Mouse (Mus musculus) embryonic facial prominence, embryonic 11.5 days (tissue): Measurements from ENCODE around the gene Rtl6. TPM values are rescaled to one million over a fixed set of nuclear protein-coding genes. Genes with fewer than 3 reads are reported as not detected.

Experiments used
- ATAC-seq: fragments of 200-750 bp; cut with Nextera tagmentation; replicated peaks from 2 replicates; pipeline ENCODE4 v1.8.0; 2017; ENCODE audit warnings: low read depth; ENCODE audit not compliant: insufficient number of reproducible peaks, low FRiP score, low TSS enrichment
- DNase-seq: peaks from one replicate; pipeline ENCODE4 v3.0.0-alpha.2; 2015; ENCODE audit warnings: low spot score
- H3K27ac ChIP-seq: fragments of 300-500 bp; sonication (generic); replicated peaks from 2 replicates; pipeline ENCODE4 v1.5.1; 2014; ENCODE audit warnings: mild to moderate bottlenecking, low read depth, low read length, control low read depth
- H3K27me3 ChIP-seq: fragments of 300-500 bp; sonication (generic); 2 replicates; pipeline ENCODE4 v1.6.1; 2014; ENCODE audit warnings: mild to moderate bottlenecking, low read length, moderate library complexity, mixed read lengths; ENCODE audit not compliant: control insufficient read depth, insufficient read depth
- H3K36me3 ChIP-seq: fragments of 300-500 bp; sonication (generic); replicated peaks from 2 replicates; pipeline ENCODE4 v1.6.1; 2014; ENCODE audit warnings: low read depth, mild to moderate bottlenecking, low read length, moderate library complexity, mixed read lengths; ENCODE audit not compliant: control insufficient read depth, insufficient read depth
- H3K4me1 ChIP-seq: fragments of 300-500 bp; sonication (generic); 2 replicates; pipeline ENCODE4 v1.6.1; 2014; ENCODE audit warnings: low read length, mixed read lengths; ENCODE audit not compliant: control insufficient read depth, insufficient read depth
- H3K4me2 ChIP-seq: fragments of 300-500 bp; sonication (generic); 2 replicates; pipeline ENCODE4 v1.6.1; 2014; ENCODE audit warnings: low read depth, mild to moderate bottlenecking, control low read depth, low read length, moderate library complexity
- H3K4me3 ChIP-seq: fragments of 300-500 bp; sonication (generic); 2 replicates; pipeline ENCODE4 v1.5.1; 2014; ENCODE audit warnings: low read depth, low read length, control low read depth
- H3K9ac ChIP-seq: fragments of 300-500 bp; sonication (generic); replicated peaks from 2 replicates; pipeline ENCODE4 v1.6.1; 2014; ENCODE audit warnings: mild to moderate bottlenecking, control low read depth, low read length
- H3K9me3 ChIP-seq: fragments of 300-500 bp; sonication (generic); replicated peaks from 2 replicates; pipeline ENCODE4 v1.6.1; 2016; ENCODE audit warnings: mild to moderate bottlenecking, low read length, inconsistent platforms, mixed read lengths; ENCODE audit not compliant: control insufficient read depth
- WGBS: fragments of 180-500 bp; shearing (Covaris S2); extraction: QIAGEN DNeasy Blood & Tissue Kit; methylation state at CpG from one replicate; pipeline ENCODE4 v1.1.7; 2014; 5-methylcytosine and 5-hydroxymethylcytosine counted together
- polyA plus RNA-seq: library from polyadenylated mRNA; unstranded; fragments of >200 nt; fragmentation: Nextera tagmentation; extraction: Ambion mirVana; gene quantifications from 2 replicates; pipeline ENCODE4 v1.2.1, GENCODE M21; 2014

Gene Rtl6
- polyA plus RNA-seq, 1 experiment from 2014 or later = 12.7 TPM

DNA sequence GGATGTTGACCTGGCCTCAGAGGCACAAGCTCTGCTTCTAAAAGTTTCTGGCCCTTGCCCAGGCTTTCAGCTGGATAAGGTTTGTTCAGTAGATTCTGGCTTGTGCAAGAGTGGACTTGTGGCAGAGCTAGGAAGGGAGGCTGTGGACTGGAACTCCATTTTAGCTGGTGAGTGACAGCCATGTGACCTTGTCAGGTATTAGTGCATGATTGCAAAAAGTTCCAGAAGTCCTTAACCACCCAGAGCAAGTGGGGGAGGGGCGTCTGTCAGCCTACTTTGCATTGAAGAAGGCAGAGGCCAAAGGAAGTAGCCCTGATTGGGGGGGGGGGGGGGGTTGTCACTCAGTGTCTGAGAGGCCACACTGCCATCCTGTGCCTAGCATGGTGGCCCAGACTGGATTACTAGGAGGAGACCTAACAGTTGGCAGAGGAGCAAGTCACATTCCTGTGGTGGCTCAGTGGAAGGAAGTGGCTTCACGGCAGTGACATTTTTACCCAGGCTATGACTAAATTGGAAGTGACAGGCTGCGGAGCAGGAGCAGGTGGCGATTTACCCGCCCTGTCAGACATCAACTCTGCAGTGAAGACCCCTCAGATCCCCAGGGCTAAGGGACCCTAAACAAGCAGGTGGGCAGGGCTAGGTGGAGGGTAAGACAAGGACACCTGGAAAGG is 44.9 kb downstream of the Rtl6 start:
- Histone ChIP-seq H3K27ac (no peak overlapping the region), H3K36me3 (no peaks in the 10 kb centered on the region), H3K4me2 (no peak overlapping the region), H3K27me3 (no peaks in the 10 kb centered on the region), H3K4me3 (no peak overlapping the region), H3K9me3 (no peaks in the 10 kb centered on the region), H3K4me1 (no peaks in the 10 kb centered on the region), H3K9ac (no peak overlapping the region)
- DNase-seq = peak; percentile 31
- no peak for ATAC-seq
- 36% methylated on average over 5 of the region's 5 CpGs for WGBS

DNA sequence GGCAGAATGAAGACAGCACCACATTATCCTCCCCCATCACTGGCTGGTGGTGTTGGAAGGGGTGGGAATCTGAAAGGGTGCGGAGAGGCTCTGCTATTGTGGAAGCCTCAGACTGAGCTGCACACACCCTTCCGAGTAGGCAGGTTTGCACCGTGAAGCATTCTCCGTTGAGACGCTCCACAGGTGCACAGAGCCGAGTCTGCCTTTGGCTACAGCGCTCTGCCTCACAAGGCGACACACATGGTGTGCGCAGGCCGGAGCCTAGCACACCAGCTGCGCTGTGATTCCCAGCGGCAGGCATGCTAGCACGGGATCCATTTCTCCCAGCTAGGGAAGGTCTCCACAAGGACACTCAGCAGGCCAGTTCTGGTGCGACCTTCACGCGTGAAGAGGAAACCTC is 47.6 kb downstream of the Rtl6 start:
- Histone ChIP-seq H3K4me3 (no peak overlapping the region), H3K4me1 (peaks cover under 1% of the 10 kb centered on the region; the same call in 1 of the 2 replicates), H3K9ac (no peak overlapping the region), H3K4me2 (no peak overlapping the region), H3K36me3 (no peaks in the 10 kb centered on the region), H3K27ac (no peak overlapping the region), H3K27me3 (no peaks in the 10 kb centered on the region), H3K9me3 (no peaks in the 10 kb centered on the region)
- no peak for DNase-seq
- ATAC-seq = no peak
- WGBS = 64% methylated on average over 16 of the region's 16 CpGs

DNA sequence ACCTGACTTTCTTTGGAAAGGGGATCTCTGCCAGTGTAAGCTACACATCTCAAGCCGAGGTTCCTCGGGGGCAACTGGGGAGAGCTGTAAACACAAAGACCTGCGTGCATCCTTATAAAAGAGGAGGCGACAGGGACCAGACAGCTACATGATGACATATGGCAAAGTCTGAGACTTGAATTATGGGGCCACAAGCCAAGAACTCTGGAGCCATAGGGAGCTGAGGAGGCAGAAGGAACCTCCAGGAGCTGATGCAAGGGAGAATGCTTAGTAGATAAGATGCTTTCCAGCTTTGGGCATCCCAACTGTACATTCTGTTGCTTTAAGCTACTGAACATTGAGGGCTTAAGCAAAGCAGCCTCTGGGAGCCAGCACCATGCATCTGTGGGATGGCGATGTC is 48.5 kb downstream of the Rtl6 start:
- H3K36me3 ChIP-seq = no peaks in the 10 kb centered on the region
- H3K4me2 ChIP-seq = no peak overlapping the region
- H3K9me3 ChIP-seq = no peaks in the 10 kb centered on the region
- H3K27ac ChIP-seq = no peak overlapping the region
- no peak for DNase-seq
- H3K9ac ChIP-seq = no peak overlapping the region
- WGBS = 60% methylated on average over 5 of the region's 5 CpGs
- no peak overlapping the region for H3K4me3 ChIP-seq
- peaks cover 3% of the 10 kb centered on the region; the same call in 1 of the 2 replicates for H3K4me1 ChIP-seq
- no peaks in the 10 kb centered on the region for H3K27me3 ChIP-seq
- no peak for ATAC-seq

DNA sequence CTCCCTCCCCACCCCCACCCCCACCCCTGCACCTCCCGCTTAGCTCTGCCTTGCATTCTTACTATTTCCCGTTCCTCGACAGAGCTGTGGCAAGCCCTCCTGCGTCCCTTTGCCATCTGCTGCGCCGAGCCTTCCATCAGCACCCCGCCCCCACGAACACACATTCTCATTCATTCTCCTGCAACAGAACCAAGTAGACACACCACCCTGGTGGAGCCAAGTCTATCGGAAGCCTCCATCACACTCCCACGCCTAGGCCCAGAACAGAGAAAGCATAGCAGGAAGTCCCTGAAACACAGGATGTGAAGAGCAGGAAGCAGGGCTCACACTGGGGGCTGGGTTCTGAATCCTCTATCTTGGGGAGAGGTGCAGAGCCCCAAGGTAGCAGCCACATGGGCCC is 51.6 kb downstream of the Rtl6 start:
- Histone ChIP-seq H3K9ac (no peak overlapping the region), H3K4me2 (no peak overlapping the region), H3K4me1 (peaks cover 3% of the 10 kb centered on the region; the same call in 1 of the 2 replicates), H3K4me3 (no peak overlapping the region), H3K27me3 (no peaks in the 10 kb centered on the region), H3K9me3 (no peaks in the 10 kb centered on the region), H3K36me3 (no peaks in the 10 kb centered on the region), H3K27ac (no peak overlapping the region)
- DNase-seq (no peak), ATAC-seq (no peak)
- WGBS = 81% methylated on average over 10 of the region's 10 CpGs

DNA sequence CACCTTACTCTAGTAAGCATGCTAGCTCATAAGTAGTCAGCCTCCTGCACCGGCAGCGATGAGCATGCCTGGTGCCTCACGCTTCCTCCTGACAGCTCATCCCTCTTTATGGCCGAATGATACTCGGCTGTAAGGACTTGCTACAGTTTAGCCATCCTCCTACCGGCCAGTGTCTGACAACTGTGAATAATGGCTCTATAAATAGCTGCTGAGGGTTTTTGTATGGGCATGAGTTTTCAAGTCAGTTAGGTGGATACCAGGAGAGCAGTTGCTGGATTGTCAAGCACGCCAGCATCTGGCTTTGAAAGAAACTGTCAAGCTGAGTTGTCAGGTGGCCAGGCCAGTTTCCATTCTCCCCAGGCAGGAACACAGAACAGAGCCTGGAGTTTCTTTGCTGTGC is 52.7 kb downstream of the Rtl6 start:
- Histone ChIP-seq H3K9ac (no peak overlapping the region), H3K4me1 (peaks cover 3% of the 10 kb centered on the region; the same call in 1 of the 2 replicates), H3K27me3 (no peaks in the 10 kb centered on the region), H3K36me3 (no peaks in the 10 kb centered on the region), H3K9me3 (no peaks in the 10 kb centered on the region), H3K4me2 (no peak overlapping the region), H3K27ac (no peak overlapping the region), H3K4me3 (no peak overlapping the region)
- ATAC-seq (no peak), DNase-seq (no peak)
- WGBS = 59% methylated on average over 7 of the region's 7 CpGs

Other genes starting within 250 kb of the Rtl6 start
- gene Parvg, start 233.8 kb downstream of the Rtl6 start, polyA plus RNA-seq = 0.42 and 1.2 TPM in 2 replicates
- 2.6 and 2.9 TPM in 2 replicates for gene Shisal1, start 110.7 kb downstream of the Rtl6 start, polyA plus RNA-seq
- gene Prr5, start 111.8 kb upstream of the Rtl6 start, polyA plus RNA-seq = 11.4 and 11.8 TPM in 2 replicates
- 2.8 and 4.2 TPM in 2 replicates for gene Arhgap8, start 162.2 kb upstream of the Rtl6 start, polyA plus RNA-seq